Mouse (Mus musculus) midbrain, embryonic 11.5 days (tissue): ENCODE results near the gene Col4a2. TPM values are rescaled to one million over a fixed set of nuclear protein-coding genes. Genes with fewer than 3 reads are reported as not detected.

ENCODE experiments used
- ATAC-seq: fragments of 200-750 bp; cut with Nextera tagmentation; 2 replicates; pipeline ENCODE4 v1.8.0; 2017; ENCODE audit warnings: moderate TSS enrichment, moderate library complexity; ENCODE audit not compliant: low FRiP score
- DNase-seq: peaks from one replicate; pipeline ENCODE4 v3.0.0; 2015; ENCODE audit warnings: low spot score; ENCODE audit errors: missing footprints
- H3K27ac ChIP-seq: fragments of 300-500 bp; sonication (generic); 2 replicates; pipeline ENCODE4 v1.5.1; 2014; ENCODE audit warnings: low read depth, low read length
- H3K27me3 ChIP-seq: fragments of 300-500 bp; sonication (generic); 2 replicates; pipeline ENCODE4 v1.6.1; 2014; ENCODE audit warnings: mild to moderate bottlenecking, low read length, moderate library complexity, mixed read lengths; ENCODE audit not compliant: control insufficient read depth, insufficient read depth
- H3K36me3 ChIP-seq: fragments of 300-500 bp; sonication (generic); 2 replicates; pipeline ENCODE4 v1.6.1; 2014; ENCODE audit warnings: mild to moderate bottlenecking, low read length, moderate library complexity, mixed read lengths; ENCODE audit not compliant: control insufficient read depth, insufficient read depth
- H3K4me1 ChIP-seq: fragments of 300-500 bp; sonication (generic); 2 replicates; pipeline ENCODE4 v1.6.1; 2014; ENCODE audit warnings: low read length; ENCODE audit not compliant: control insufficient read depth, insufficient read depth
- H3K4me2 ChIP-seq: fragments of 300-500 bp; sonication (generic); 2 replicates; pipeline ENCODE4 v1.6.1; 2014; ENCODE audit warnings: mild to moderate bottlenecking, moderate library complexity
- H3K4me3 ChIP-seq: fragments of 300-500 bp; sonication (generic); 2 replicates; pipeline ENCODE4 v1.5.1; 2014; ENCODE audit warnings: low read depth, low read length
- H3K9ac ChIP-seq: fragments of 300-500 bp; sonication (generic); 2 replicates; pipeline ENCODE4 v1.6.1; 2014; ENCODE audit warnings: low read length
- H3K9me3 ChIP-seq: fragments of 300-500 bp; sonication (generic); 2 replicates; pipeline ENCODE4 v1.6.1; 2016; ENCODE audit warnings: low read length; ENCODE audit not compliant: control insufficient read depth
- WGBS: fragments of 180-500 bp; shearing (Covaris S2); extraction: QIAGEN DNeasy Blood & Tissue Kit; methylation state at CpG from one replicate; pipeline ENCODE4 v1.1.7; 2014; 5-methylcytosine and 5-hydroxymethylcytosine counted together
- polyA plus RNA-seq: library from polyadenylated mRNA; unstranded; fragments of >200 nt; fragmentation: Nextera tagmentation; extraction: Ambion mirVana; gene quantifications from 2 replicates; pipeline ENCODE4 v1.2.1, GENCODE M21; 2014

The Col4a2 gene
- polyA plus RNA-seq, 1 experiment from 2014 or later: 34.1 TPM

GRCm38 (mm10) chr8:11367670-11368069, 55.1 kb downstream of the Col4a2 start:
- 84% methylated on average over 5 of the region's 5 CpGs for WGBS
- Histone ChIP-seq H3K4me3 (no peak overlapping the region), H3K9ac (no peak overlapping the region), H3K4me1 (peaks cover 12% of the 10 kb centered on the region), H3K9me3 (no peaks in the 10 kb centered on the region), H3K36me3 (no peaks in the 10 kb centered on the region), H3K4me2 (no peak overlapping the region), H3K27me3 (no peaks in the 10 kb centered on the region), H3K27ac (no peak overlapping the region)
- DNase-seq: no peak
- ATAC-seq: no peak

GRCm38 (mm10) chr8:11369526-11370203, 57.1 kb downstream of the Col4a2 start:
- Histone ChIP-seq H3K4me3 (no peak overlapping the region), H3K9ac (no peak overlapping the region), H3K36me3 (no peaks in the 10 kb centered on the region), H3K27me3 (no peaks in the 10 kb centered on the region), H3K27ac (no peak overlapping the region), H3K9me3 (no peaks in the 10 kb centered on the region), H3K4me1 (no peaks in the 10 kb centered on the region), H3K4me2 (no peak overlapping the region)
- DNase-seq (no peak), ATAC-seq (no peak)
- 87% methylated on average over 19 of the region's 19 CpGs for WGBS

- ATAC-seq (no peak), DNase-seq (no peak)
- H3K4me1 ChIP-seq: no peaks in the 10 kb centered on the region
- no peaks in the 10 kb centered on the region for H3K9me3 ChIP-seq
- no peak overlapping the region for H3K4me3 ChIP-seq
- H3K4me2 ChIP-seq: no peak overlapping the region
- H3K27ac ChIP-seq: no peak overlapping the region
- H3K9ac ChIP-seq: no peak overlapping the region
- no peaks in the 10 kb centered on the region for H3K36me3 ChIP-seq
- H3K27me3 ChIP-seq: no peaks in the 10 kb centered on the region
- 89% methylated on average over 10 of the region's 10 CpGs for WGBS
These were observed 58.7 kb downstream of the Col4a2 start for GRCm38 (mm10) chr8:11371347-11371746.

- 96% methylated on average over 8 of the region's 8 CpGs for WGBS
- ATAC-seq (no peak), DNase-seq (no peak)
- Histone ChIP-seq H3K4me3 (no peak overlapping the region), H3K9me3 (no peaks in the 10 kb centered on the region), H3K27ac (no peak overlapping the region), H3K4me1 (no peaks in the 10 kb centered on the region), H3K36me3 (no peaks in the 10 kb centered on the region), H3K4me2 (no peak overlapping the region), H3K9ac (no peak overlapping the region), H3K27me3 (no peaks in the 10 kb centered on the region)
These were observed 59.5 kb downstream of the Col4a2 start for GRCm38 (mm10) chr8:11372080-11372479.

GRCm38 (mm10) chr8:11373643-11374325, 61.2 kb downstream of the Col4a2 start:
- no peaks in the 10 kb centered on the region for H3K9me3 ChIP-seq
- no peak overlapping the region for H3K4me3 ChIP-seq
- ATAC-seq (no peak), DNase-seq (no peak)
- no peak overlapping the region for H3K27ac ChIP-seq
- H3K9ac ChIP-seq: no peak overlapping the region
- H3K4me2 ChIP-seq: no peak overlapping the region
- no peaks in the 10 kb centered on the region for H3K36me3 ChIP-seq
- H3K27me3 ChIP-seq: no peaks in the 10 kb centered on the region
- no peaks in the 10 kb centered on the region for H3K4me1 ChIP-seq
- WGBS: 94% methylated on average over 15 of the region's 15 CpGs

GRCm38 (mm10) chr8:11374326-11375076, 61.9 kb downstream of the Col4a2 start:
- no peak overlapping the region for H3K27ac ChIP-seq
- no peaks in the 10 kb centered on the region for H3K27me3 ChIP-seq
- H3K9me3 ChIP-seq: no peaks in the 10 kb centered on the region
- ATAC-seq (no peak), DNase-seq (no peak)
- WGBS: 86% methylated on average over 15 of the region's 15 CpGs
- no peak overlapping the region for H3K9ac ChIP-seq
- no peaks in the 10 kb centered on the region for H3K4me1 ChIP-seq
- H3K4me2 ChIP-seq: no peak overlapping the region
- H3K36me3 ChIP-seq: no peaks in the 10 kb centered on the region
- H3K4me3 ChIP-seq: no peak overlapping the region

GRCm38 (mm10) chr8:11375749-11376438, 63.3 kb downstream of the Col4a2 start:
- WGBS: 86% methylated on average over 18 of the region's 18 CpGs
- Histone ChIP-seq H3K27ac (no peak overlapping the region), H3K4me1 (no peaks in the 10 kb centered on the region)

GRCm38 (mm10) chr8:11377391-11378210, 65.0 kb downstream of the Col4a2 start:
- 74% methylated on average over 16 of the region's 16 CpGs for WGBS
- Histone ChIP-seq H3K27me3 (no peaks in the 10 kb centered on the region), H3K9ac (no peak overlapping the region), H3K4me1 (peaks cover 7% of the 10 kb centered on the region), H3K9me3 (no peaks in the 10 kb centered on the region), H3K27ac (no peak overlapping the region), H3K4me3 (no peak overlapping the region), H3K4me2 (no peak overlapping the region), H3K36me3 (no peaks in the 10 kb centered on the region)
- DNase-seq (no peak), ATAC-seq (no peak)

More at GRCm38 (mm10) chr8:11375749-11376438, 63.3 kb downstream of the Col4a2 start:
- H3K9me3 ChIP-seq: no peaks in the 10 kb centered on the region
- H3K9ac ChIP-seq: no peak overlapping the region
- H3K4me3 ChIP-seq: no peak overlapping the region
- DNase-seq (no peak), ATAC-seq (no peak)
- H3K36me3 ChIP-seq: no peaks in the 10 kb centered on the region
- no peaks in the 10 kb centered on the region for H3K27me3 ChIP-seq
- no peak overlapping the region for H3K4me2 ChIP-seq
